Mouse (Mus musculus) MEL (cell line): ENCODE measurements around the gene Icam5.
A peak's percentile ranks its signal among the peaks of the same experiment; 100 is the strongest.

Experiments
- MAFK ChIP-seq: IDR thresholded peaks from 2 replicates; pipeline ENCODE4 v1.6.1; 2011; ENCODE audit warnings: low read depth, mild to moderate bottlenecking, low read length, improper control_type of control experiment, borderline replicate concordance
- RCOR1 ChIP-seq: IDR thresholded peaks from 2 replicates; pipeline ENCODE4 v1.6.1; 2012; ENCODE audit warnings: low read depth, mild to moderate bottlenecking, inconsistent platforms, low read length, improper control_type of control experiment
- USF1 ChIP-seq: IDR thresholded peaks from 2 replicates; pipeline ENCODE4 v1.6.1; 2014; ENCODE audit warnings: low read depth, mild to moderate bottlenecking, inconsistent platforms, low read length, improper control_type of control experiment, moderate library complexity

DNA sequence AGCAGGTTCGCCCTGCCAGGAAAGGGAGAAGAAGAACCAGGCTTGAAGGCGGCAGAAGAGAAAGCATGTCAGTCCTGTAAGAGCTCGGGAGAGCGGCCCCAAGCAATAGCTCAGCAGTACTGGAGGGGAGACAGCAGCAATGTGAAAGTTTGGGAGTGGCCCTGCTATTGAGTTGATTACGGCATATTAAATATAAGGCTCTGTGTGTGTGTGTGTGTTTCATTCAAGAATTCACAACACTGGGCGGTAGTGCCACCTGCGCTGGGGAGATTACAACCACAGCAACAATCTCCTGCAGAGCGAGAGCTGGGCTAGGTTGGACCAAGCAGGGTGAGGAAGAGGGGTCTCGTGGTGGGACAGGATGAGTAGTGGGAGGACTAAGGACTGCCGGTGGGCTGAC lies 19.7 kb downstream of the Icam5 start:
- TF ChIP-seq USF1 (peak; percentile 13; the same call in 1 of the 2 replicates), RCOR1 (peak; percentile 87), MAFK (no peak; the same call in 1 of the 2 replicates)
